Mouse (Mus musculus): Measurements from ENCODE around the gene Pitpnm1. TPM values are rescaled to one million over a fixed set of nuclear protein-coding genes. Genes with fewer than 3 reads are reported as not detected.

The Pitpnm1 gene
- total and polyA plus RNA-seq, 3 experiments: 15.9 to 43.8 (median 34.7) TPM

- in situ Hi-C loops (cut with MboI; ENCODE audit: low pct_ligation_motif_present, low pct_unique_long_range_greater_than_20kb, low sequenced_read_pairs) (no loop called here), dilution Hi-C loops (cut with MboI; ENCODE audit: extremely low pct_ligation_motif_present, extremely low pct_unique_long_range_greater_than_20kb, low sequenced_read_pairs) (no loop called here)
- H3K36me3 ChIP-seq (replicated peaks in 1 of 2; ENCODE audit: control insufficient read depth in 1 of 2, insufficient read depth in 1 of 2, low read length in 1 of 2): peaks cover 0 to 39% of the 10 kb centered on the region in 2 experiments
- no peak overlapping the region for H3K27ac ChIP-seq (ENCODE audit: insufficient read depth, low read depth)
- H3K9ac ChIP-seq (ENCODE audit: insufficient read depth, low read depth): no peak overlapping the region
- no peaks in the 10 kb centered on the region for H3K79me2 ChIP-seq (replicated peaks; ENCODE audit: control insufficient read depth, extremely low read depth, insufficient read depth, poor library complexity, severe bottlenecking)
- DNase-seq (ENCODE audit: extremely low read depth): no peak
- H3K4me1 ChIP-seq (ENCODE audit: control insufficient read depth in 1 of 2, insufficient read depth in 2 of 2): peaks cover 46 to 93% of the 10 kb centered on the region in 2 experiments
- peaks cover 5% of the 10 kb centered on the region for H3K9me3 ChIP-seq (replicated peaks; ENCODE audit: low read length)
- no peak overlapping the region for H3K4me2 ChIP-seq (ENCODE audit: insufficient read depth, low read depth, poor library complexity, severe bottlenecking)
- no peaks in the 10 kb centered on the region for H3K27me3 ChIP-seq (replicated peaks)
- TF ChIP-seq MAZ (IDR thresholded peaks at IDR 0.05; ENCODE audit: low read depth, low read length) (no peak), SMC3 (IDR thresholded peaks at IDR 0.05; ENCODE audit: low read depth, low read length) (no peak), MEF2A (IDR thresholded peaks at IDR 0.05; ENCODE audit: borderline replicate concordance, low read depth, low read length) (no peak), ZMIZ1 (IDR thresholded peaks at IDR 0.05; ENCODE audit: low read depth, low read length) (no peak), CTCF (conservative IDR thresholded peaks at IDR 0.05 in 1 of 2, IDR thresholded peaks at IDR 0.05 in 1 of 2; ENCODE audit: low read depth in 2 of 2, low read length in 2 of 2) (no peak), ZC3H11A (IDR thresholded peaks at IDR 0.05; ENCODE audit: low read depth, low read length) (no peak), E2F4 (IDR thresholded peaks at IDR 0.05; ENCODE audit: insufficient replicate concordance, low read depth, low read length) (no peak), CHD2 (IDR thresholded peaks at IDR 0.05; ENCODE audit: low read length) (no peak), ZKSCAN1 (IDR thresholded peaks at IDR 0.05; ENCODE audit: borderline replicate concordance, low read depth, low read length) (no peak), CHD1 (IDR thresholded peaks at IDR 0.05; ENCODE audit: low read depth, low read length) (no peak), POLR2A (IDR thresholded peaks at IDR 0.05; ENCODE audit: low read depth, low read length) (no peak)
- H3K4me3 ChIP-seq (replicated peaks in 1 of 3; ENCODE audit: low read depth in 2 of 3, low read length in 2 of 3, poor library complexity in 1 of 3): peak overlapping the region in 1 of 3 experiments; percentile 57
Observed at GRCm38 (mm10) chr19:4142416-4143173, 42.8 kb downstream of the Pitpnm1 start.

- peak within 1 kb of the TSS; percentile 47 for H3K9ac ChIP-seq (ENCODE audit: insufficient read depth, low read depth)
- H3K27ac ChIP-seq (ENCODE audit: insufficient read depth, low read depth): peak within 1 kb of the TSS; percentile 90
- dilution Hi-C loops (cut with MboI; ENCODE audit: extremely low pct_ligation_motif_present, extremely low pct_unique_long_range_greater_than_20kb, low sequenced_read_pairs) (no loop called here), in situ Hi-C loops (cut with MboI; ENCODE audit: low pct_ligation_motif_present, low pct_unique_long_range_greater_than_20kb, low sequenced_read_pairs) (no loop called here)
- peaks cover 6% of the 10 kb centered on the region for H3K79me2 ChIP-seq (replicated peaks; ENCODE audit: control insufficient read depth, extremely low read depth, insufficient read depth, poor library complexity, severe bottlenecking)
- DNase-seq (ENCODE audit: extremely low read depth): peak; percentile 29
- peak within 1 kb of the TSS in 2 of 3 experiments; percentile 9 to 57 for H3K4me3 ChIP-seq (replicated peaks in 1 of 3; ENCODE audit: low read depth in 2 of 3, low read length in 2 of 3, poor library complexity in 1 of 3)
- peaks cover 41 to 88% of the 10 kb centered on the region in 2 experiments for H3K4me1 ChIP-seq (ENCODE audit: control insufficient read depth in 1 of 2, insufficient read depth in 2 of 2)
- H3K36me3 ChIP-seq (replicated peaks in 1 of 2; ENCODE audit: control insufficient read depth in 1 of 2, insufficient read depth in 1 of 2, low read length in 1 of 2): peaks cover 0 to 34% of the 10 kb centered on the region in 2 experiments
- peaks cover 5% of the 10 kb centered on the region for H3K9me3 ChIP-seq (replicated peaks; ENCODE audit: low read length)
- no peak for TF ChIP-seq TBP (conservative IDR thresholded peaks at IDR 0.05; ENCODE audit: low read depth, low read length)
- no peak for TF ChIP-seq TCF12 (IDR thresholded peaks at IDR 0.05; ENCODE audit: low read depth, low read length)
- peak; percentile 50 for TF ChIP-seq EP300 (IDR thresholded peaks at IDR 0.05; ENCODE audit: low read length)
- TF ChIP-seq MEF2A (IDR thresholded peaks at IDR 0.05; ENCODE audit: borderline replicate concordance, low read depth, low read length): no peak; the same call in 1 of the 2 replicates
- no peak for TF ChIP-seq RAD21 (IDR thresholded peaks at IDR 0.05; ENCODE audit: low read depth, low read length)
- TF ChIP-seq BHLHE40 (IDR thresholded peaks at IDR 0.05; ENCODE audit: low read depth, low read length): no peak
- TF ChIP-seq RCOR1 (conservative IDR thresholded peaks at IDR 0.05; ENCODE audit: low read depth, low read length): no peak
- no peak for TF ChIP-seq CHD1 (IDR thresholded peaks at IDR 0.05; ENCODE audit: low read depth, low read length)
- TF ChIP-seq POLR2AphosphoS2 (IDR thresholded peaks at IDR 0.05; ENCODE audit: low read depth, low read length): no peak
- no peak for TF ChIP-seq E2F4 (IDR thresholded peaks at IDR 0.05; ENCODE audit: insufficient replicate concordance, low read depth, low read length)
- no peak for TF ChIP-seq MYC (IDR thresholded peaks at IDR 0.05; ENCODE audit: low read depth, low read length)
- TF ChIP-seq IRF4 (IDR thresholded peaks at IDR 0.05; ENCODE audit: low read depth, low read length): peak; percentile 53; the same call in 1 of the 2 replicates
- no peak for TF ChIP-seq MAFK (IDR thresholded peaks at IDR 0.05; ENCODE audit: insufficient replicate concordance, low read length)
- TF ChIP-seq ELF1 (IDR thresholded peaks at IDR 0.05; ENCODE audit: low read depth, low read length): 0 out of 2 replicates have a peak, but pooled peaks have one; percentile 26
- TF ChIP-seq ZC3H11A (IDR thresholded peaks at IDR 0.05; ENCODE audit: low read depth, low read length): no peak
- TF ChIP-seq MAZ (IDR thresholded peaks at IDR 0.05; ENCODE audit: low read depth, low read length): no peak
- no peak for TF ChIP-seq HCFC1 (IDR thresholded peaks at IDR 0.05; ENCODE audit: low read depth, low read length)
- 0 out of 2 replicates have a peak, but pooled peaks have one; percentile 1 for TF ChIP-seq NRF1 (IDR thresholded peaks at IDR 0.05; ENCODE audit: low read depth, low read length)
- no peaks in the 10 kb centered on the region for H3K27me3 ChIP-seq (replicated peaks)
- peak within 1 kb of the TSS; percentile 5; the same call in 1 of the 2 replicates for H3K4me2 ChIP-seq (ENCODE audit: insufficient read depth, low read depth, poor library complexity, severe bottlenecking)
Observed at GRCm38 (mm10) chr19:4143759-4144268, 44.0 kb downstream of the Pitpnm1 start, which contains the start of gene Cabp4. Gene Cabp4 (minus strand): TSS chr19:4144033.
